Mouse (Mus musculus) hindbrain, embryonic 11.5 days (tissue): Measurements from ENCODE around the gene Lhx4. TPM values are rescaled to one million over a fixed set of nuclear protein-coding genes. Genes with fewer than 3 reads are reported as not detected.

Source experiments
- ATAC-seq: fragments of 200-750 bp; cut with Nextera tagmentation; 2 replicates; pipeline ENCODE4 v1.8.0; 2017; ENCODE audit warnings: mild to moderate bottlenecking, moderate TSS enrichment, moderate library complexity; ENCODE audit not compliant: low FRiP score
- DNase-seq: peaks from one replicate; pipeline ENCODE4 v3.0.0-alpha.2; 2015; ENCODE audit warnings: low spot score
- H3K27ac ChIP-seq: fragments of 300-500 bp; sonication (generic); 2 replicates; pipeline ENCODE4 v1.5.1; 2014; ENCODE audit warnings: mild to moderate bottlenecking, low read depth, low read length
- H3K27me3 ChIP-seq: fragments of 300-500 bp; sonication (generic); 2 replicates; pipeline ENCODE4 v1.6.1; 2014; ENCODE audit warnings: mild to moderate bottlenecking, low read length, moderate library complexity, mixed read lengths; ENCODE audit not compliant: control insufficient read depth, insufficient read depth
- H3K36me3 ChIP-seq: fragments of 300-500 bp; sonication (generic); 2 replicates; pipeline ENCODE4 v1.6.1; 2014; ENCODE audit warnings: mild to moderate bottlenecking, low read length, moderate library complexity, mixed read lengths; ENCODE audit not compliant: control insufficient read depth, insufficient read depth
- H3K4me1 ChIP-seq: fragments of 300-500 bp; sonication (generic); replicated peaks from 2 replicates; pipeline ENCODE4 v1.6.1; 2014; ENCODE audit warnings: low read length, mixed read lengths; ENCODE audit not compliant: control insufficient read depth, insufficient read depth
- H3K4me2 ChIP-seq: fragments of 300-500 bp; sonication (generic); replicated peaks from 2 replicates; pipeline ENCODE4 v1.6.1; 2014; ENCODE audit warnings: mild to moderate bottlenecking, low read depth, low read length
- H3K4me3 ChIP-seq: fragments of 300-500 bp; sonication (generic); 2 replicates; pipeline ENCODE4 v1.5.1; 2014; ENCODE audit warnings: low read depth, low read length
- H3K9ac ChIP-seq: fragments of 300-500 bp; sonication (generic); 2 replicates; pipeline ENCODE4 v1.6.1; 2014; ENCODE audit warnings: low read depth, low read length
- H3K9me3 ChIP-seq: fragments of 300-500 bp; sonication (generic); 2 replicates; pipeline ENCODE4 v1.6.1; 2016; ENCODE audit warnings: low read length; ENCODE audit not compliant: control insufficient read depth
- WGBS: fragments of 180-500 bp; shearing (Covaris S2); extraction: QIAGEN DNeasy Blood & Tissue Kit; methylation state at CpG from one replicate; pipeline ENCODE4 v1.1.7; 2014; 5-methylcytosine and 5-hydroxymethylcytosine counted together
- polyA plus RNA-seq: library from polyadenylated mRNA; unstranded; fragments of >200 nt; fragmentation: Nextera tagmentation; extraction: Ambion mirVana; gene quantifications from 2 replicates; pipeline ENCODE4 v1.2.1, GENCODE M21; 2014

Gene Lhx4
- polyA plus RNA-seq, 1 experiment from 2014 or later = 7.9 TPM

GRCm38 (mm10) chr1:155675570-155675969, 75.9 kb downstream of the Lhx4 start:
- Histone ChIP-seq H3K4me2 (no peak overlapping the region), H3K4me3 (no peak overlapping the region), H3K36me3 (no peaks in the 10 kb centered on the region), H3K9me3 (no peaks in the 10 kb centered on the region), H3K27ac (no peak overlapping the region), H3K4me1 (no peaks in the 10 kb centered on the region; the same call in 1 of the 2 replicates), H3K27me3 (no peaks in the 10 kb centered on the region), H3K9ac (no peak overlapping the region)
- ATAC-seq = no peak
- no peak for DNase-seq
- WGBS = 93% methylated on average over 6 of the region's 6 CpGs

GRCm38 (mm10) chr1:155663994-155664393, 87.5 kb downstream of the Lhx4 start:
- no peak for ATAC-seq
- Histone ChIP-seq H3K4me3 (no peak overlapping the region), H3K27ac (no peak overlapping the region), H3K4me1 (no peaks in the 10 kb centered on the region), H3K9ac (no peak overlapping the region), H3K36me3 (no peaks in the 10 kb centered on the region), H3K9me3 (no peaks in the 10 kb centered on the region), H3K27me3 (no peaks in the 10 kb centered on the region), H3K4me2 (no peak overlapping the region)
- DNase-seq = no peak
- 96% methylated on average over 5 of the region's 5 CpGs for WGBS

- no peaks in the 10 kb centered on the region for H3K27me3 ChIP-seq
Measured at GRCm38 (mm10) chr1:155656321-155656720, 95.2 kb downstream of the Lhx4 start.

GRCm38 (mm10) chr1:155654961-155655360, 96.5 kb downstream of the Lhx4 start:
- peak; percentile 47; the same call in 1 of the 2 replicates for ATAC-seq
- no peak overlapping the region for H3K9ac ChIP-seq
- no peaks in the 10 kb centered on the region for H3K9me3 ChIP-seq
- 19% methylated on average over 3 of the region's 3 CpGs for WGBS
- H3K36me3 ChIP-seq = no peaks in the 10 kb centered on the region
- no peaks in the 10 kb centered on the region for H3K27me3 ChIP-seq
- H3K27ac ChIP-seq = no peak overlapping the region
- no peaks in the 10 kb centered on the region for H3K4me1 ChIP-seq
- H3K4me2 ChIP-seq = no peak overlapping the region
- DNase-seq = peak; percentile 27
- no peak overlapping the region for H3K4me3 ChIP-seq

More at GRCm38 (mm10) chr1:155656321-155656720, 95.2 kb downstream of the Lhx4 start:
- Histone ChIP-seq H3K27ac (no peak overlapping the region), H3K36me3 (no peaks in the 10 kb centered on the region), H3K4me3 (no peak overlapping the region), H3K9me3 (no peaks in the 10 kb centered on the region), H3K4me1 (no peaks in the 10 kb centered on the region), H3K4me2 (no peak overlapping the region), H3K9ac (no peak overlapping the region)
- DNase-seq (no peak), ATAC-seq (no peak)
- WGBS = 79% methylated on average over 5 of the region's 5 CpGs

- Histone ChIP-seq H3K36me3 (no peaks in the 10 kb centered on the region), H3K9ac (no peak overlapping the region), H3K4me1 (no peaks in the 10 kb centered on the region), H3K4me2 (no peak overlapping the region), H3K27ac (no peak overlapping the region), H3K9me3 (no peaks in the 10 kb centered on the region), H3K27me3 (no peaks in the 10 kb centered on the region), H3K4me3 (no peak overlapping the region)
- ATAC-seq (no peak), DNase-seq (no peak)
- 86% methylated on average over 9 of the region's 9 CpGs for WGBS
Measured at GRCm38 (mm10) chr1:155650121-155650846, 101.2 kb downstream of the Lhx4 start.

Other genes with a start within 250 kb of the Lhx4 start
- gene Acbd6, start 193.6 kb downstream of the Lhx4 start, polyA plus RNA-seq = 70.9 and 79.9 TPM in 2 replicates
- gene Qsox1, start 61.2 kb upstream of the Lhx4 start, polyA plus RNA-seq = 9.8 and 12.5 TPM in 2 replicates
- gene Cep350, start 221.6 kb upstream of the Lhx4 start, polyA plus RNA-seq = 7.7 and 17.5 TPM in 2 replicates